Mouse (Mus musculus) embryonic stem cell, embryonic (primary cell): Measurements from ENCODE around the gene Chic2.

Experiments used
- CTCF ChIA-PET, 4 experiments: fragments of 300-600 bp in 2 of 4; fragments of 350-600 bp in 2 of 4; sonication (Branson Sonifier 250); formaldehyde crosslinking; loops; one replicate each; lab custom pipeline; 2022; ENCODE audit warnings: inconsistent platforms in 2 of 4; lab: Charles Lee
- POLR2A ChIA-PET, 4 experiments: fragments of 300-600 bp in 2 of 4; fragments of 350-600 bp in 2 of 4; sonication (Branson Sonifier 250); formaldehyde crosslinking; loops; one replicate each; lab custom pipeline; 2022; ENCODE audit warnings: antibody characterized with exemption in 4 of 4, inconsistent platforms in 1 of 4; lab: Charles Lee

Gene Chic2

GRCm38 (mm10) chr5:75014768-75015167 is 29.8 kb downstream of the Chic2 start:
- ChIA-PET POLR2A (interaction anchor here in 1 of 4 experiments (1.1 to 1.9 kb wide), 3 partner anchors 19 to 67 kb away, joined by 3 to 6 read pairs (median 3); no protein-coding TSS in a partner anchor), CTCF (interaction anchor here in 1 of 4 experiments (1.5 kb wide), 1 partner anchor 104 kb away, joined by 3 read pairs; no protein-coding TSS in a partner anchor)

GRCm38 (mm10) chr5:75012771-75013421 is 31.7 kb downstream of the Chic2 start:
- CTCF ChIA-PET = interaction anchor here in 3 of 4 experiments (0.6 to 1.5 kb wide), 6 partner anchors 11 to 143 kb away, joined by 3 to 4 read pairs (median 3); no protein-coding TSS in a partner anchor
- POLR2A ChIA-PET = interaction anchor here (0.6 to 3.7 kb wide), 25 partner anchors 9 to 919 kb away, joined by 3 to 12 read pairs (median 4); partner anchors contain the start of genes Chic2 (in 1 of the 4) and Gsx2 (in 1 of the 4)

GRCm38 (mm10) chr5:75011985-75012738 is 32.4 kb downstream of the Chic2 start:
- ChIA-PET CTCF (interaction anchor here (0.5 to 1.5 kb wide), 5 partner anchors 12 to 144 kb away, joined by 3 to 4 read pairs (median 3); no protein-coding TSS in a partner anchor), POLR2A (interaction anchor here (0.5 to 3.7 kb wide), 24 partner anchors 9 to 918 kb away, joined by 3 to 12 read pairs (median 4); partner anchors contain the start of gene Gsx2 (in 1 of the 4))

GRCm38 (mm10) chr5:75004755-75005154 is 39.8 kb downstream of the Chic2 start:
- POLR2A ChIA-PET = interaction anchor here in 1 of 4 experiments (0.7 kb wide), 1 partner anchor 45 kb away, joined by 4 read pairs; no protein-coding TSS in a partner anchor
- CTCF ChIA-PET = interaction anchor here in 1 of 4 experiments (0.6 kb wide), 2 partner anchors 59 to 168 kb away, joined by 4 to 5 read pairs; no protein-coding TSS in a partner anchor

- POLR2A ChIA-PET = interaction anchor here in 1 of 4 experiments (1.1 to 1.6 kb wide), 3 partner anchors 10 to 21 kb away, joined by 3 read pairs; no protein-coding TSS in a partner anchor
- CTCF ChIA-PET = no interaction called here
Observed at GRCm38 (mm10) chr5:75002109-75002508, 42.5 kb downstream of the Chic2 start.

- POLR2A ChIA-PET = interaction anchor here in 3 of 4 experiments (0.7 to 2.1 kb wide), 8 partner anchors 8 to 46 kb away, joined by 3 to 7 read pairs (median 4); no protein-coding TSS in a partner anchor
- CTCF ChIA-PET = interaction anchor here in 2 of 4 experiments (0.9 to 1.3 kb wide), 3 partner anchors 15 to 120 kb away, joined by 3 read pairs; no protein-coding TSS in a partner anchor
Observed at GRCm38 (mm10) chr5:74998716-74999512, 45.7 kb downstream of the Chic2 start.

GRCm38 (mm10) chr5:74994947-74995346 is 49.6 kb downstream of the Chic2 start:
- POLR2A ChIA-PET = interaction anchor here in 2 of 4 experiments (0.6 to 1.0 kb wide), 3 partner anchors 9 to 178 kb away, joined by 3 read pairs; no protein-coding TSS in a partner anchor
- CTCF ChIA-PET = interaction anchor here in 2 of 4 experiments (0.7 to 1.0 kb wide), 2 partner anchors 18 to 20 kb away, joined by 3 read pairs; no protein-coding TSS in a partner anchor

GRCm38 (mm10) chr5:74984101-74984500 is 60.5 kb downstream of the Chic2 start:
- CTCF ChIA-PET = no interaction called here
- POLR2A ChIA-PET = interaction anchor here in 1 of 4 experiments (0.7 kb wide), 1 partner anchor 24 kb away, joined by 3 read pairs; no protein-coding TSS in a partner anchor

- CTCF ChIA-PET = interaction anchor here in 2 of 4 experiments (0.5 to 0.7 kb wide), 2 partner anchors 48 to 1679 kb away, joined by 3 to 4 read pairs; no protein-coding TSS in a partner anchor
- POLR2A ChIA-PET = interaction anchor here in 2 of 4 experiments (0.6 to 0.7 kb wide), 4 partner anchors 55 to 428 kb away, joined by 4 to 12 read pairs (median 6); no protein-coding TSS in a partner anchor
Observed at GRCm38 (mm10) chr5:74980574-74980973, 64.0 kb downstream of the Chic2 start.

GRCm38 (mm10) chr5:74980154-74980553 is 64.4 kb downstream of the Chic2 start:
- ChIA-PET CTCF (interaction anchor here in 2 of 4 experiments (0.5 to 0.7 kb wide), 2 partner anchors 177 to 1679 kb away, joined by 4 to 6 read pairs; no protein-coding TSS in a partner anchor), POLR2A (interaction anchor here in 2 of 4 experiments (0.6 to 0.7 kb wide), 4 partner anchors 56 to 427 kb away, joined by 4 to 12 read pairs (median 6); no protein-coding TSS in a partner anchor)

- ChIA-PET CTCF (interaction anchor here in 1 of 4 experiments (0.5 kb wide), 1 partner anchor 178 kb away, joined by 6 read pairs; no protein-coding TSS in a partner anchor), POLR2A (no interaction called here)
Observed at GRCm38 (mm10) chr5:74979586-74979985, 65.0 kb downstream of the Chic2 start.

- ChIA-PET POLR2A (interaction anchor here in 3 of 4 experiments (0.7 to 1.5 kb wide), 7 partner anchors 9 to 816 kb away, joined by 3 to 8 read pairs (median 3); no protein-coding TSS in a partner anchor), CTCF (interaction anchor here in 3 of 4 experiments (0.8 to 2.2 kb wide), 6 partner anchors 14 to 144 kb away, joined by 3 to 10 read pairs (median 6); no protein-coding TSS in a partner anchor)
Observed at GRCm38 (mm10) chr5:74975507-74975906, 69.1 kb downstream of the Chic2 start.

GRCm38 (mm10) chr5:74974726-74975411 is 69.7 kb downstream of the Chic2 start:
- POLR2A ChIA-PET = interaction anchor here in 3 of 4 experiments (0.7 to 1.5 kb wide), 12 partner anchors 9 to 815 kb away, joined by 3 to 8 read pairs (median 4); no protein-coding TSS in a partner anchor
- CTCF ChIA-PET = interaction anchor here in 3 of 4 experiments (0.8 to 2.2 kb wide), 8 partner anchors 14 to 181 kb away, joined by 3 to 10 read pairs (median 6); no protein-coding TSS in a partner anchor

GRCm38 (mm10) chr5:74974061-74974581 is 70.5 kb downstream of the Chic2 start:
- ChIA-PET CTCF (interaction anchor here in 2 of 4 experiments (0.8 to 2.2 kb wide), 7 partner anchors 13 to 182 kb away, joined by 3 to 10 read pairs (median 5); no protein-coding TSS in a partner anchor), POLR2A (interaction anchor here in 3 of 4 experiments (0.7 to 1.5 kb wide), 10 partner anchors 8 to 646 kb away, joined by 3 to 5 read pairs (median 3); no protein-coding TSS in a partner anchor)

GRCm38 (mm10) chr5:74971418-74971817 is 73.2 kb downstream of the Chic2 start:
- ChIA-PET POLR2A (interaction anchor here in 1 of 4 experiments (0.8 kb wide), 1 partner anchor 67 kb away, joined by 3 read pairs; no protein-coding TSS in a partner anchor), CTCF (interaction anchor here in 2 of 4 experiments (0.6 to 1.4 kb wide), 2 partner anchors 10 to 185 kb away, joined by 3 to 5 read pairs; no protein-coding TSS in a partner anchor)
